Mouse (Mus musculus) lung, adult 2 months (tissue): Measurements from ENCODE around the gene Hcar1.

Experiments used
- CTCF ChIP-seq: fragments of 200-500 bp; IDR thresholded peaks from 2 replicates; pipeline ENCODE4 v1.5.1; 2011; ENCODE audit warnings: mild to moderate bottlenecking, low read length, control low read depth; ENCODE audit not compliant: insufficient read depth
- POLR2A ChIP-seq: fragments of 200-500 bp; IDR thresholded peaks from 2 replicates; pipeline ENCODE4 v1.6.1; 2011; ENCODE audit warnings: low read depth, mild to moderate bottlenecking, control low read depth, low read length, borderline replicate concordance; ENCODE audit errors: extremely low read depth

- TF ChIP-seq CTCF, result no peak
- no peak for TF ChIP-seq POLR2A
These were observed 25.3 kb downstream of the Hcar1 start for GRCm38 (mm10) chr5:123854511-123854910.
